Mouse (Mus musculus): ENCODE data around the gene Cttnbp2nl. TPM values are rescaled to one million over a fixed set of nuclear protein-coding genes. Genes with fewer than 3 reads are reported as not detected.

Cttnbp2nl gene
- not detected for polyA plus RNA-seq (2017; shearing (Covaris generic))

GRCm38 (mm10) chr3:105052937-105053697 is at the start of gene Cttnbp2nl:
Gene Cttnbp2nl (minus strand): TSS chr3:105053146.

GRCm38 (mm10) chr3:105066544-105066943 is 13.6 kb upstream of the Cttnbp2nl start, which contains the start of gene 4930564D02Rik:
Gene 4930564D02Rik (plus strand): TSS chr3:105066844.

GRCm38 (mm10) chr3:104961066-104962059 is 91.6 kb downstream of the Cttnbp2nl start, which contains the start of gene Wnt2b:
Gene Wnt2b (minus strand): TSS chr3:104961921.

Other genes with a start within 250 kb of the Cttnbp2nl start
- 16.1 TPM for gene Mov10, start 234.6 kb downstream of the Cttnbp2nl start, polyA plus RNA-seq (2017; shearing (Covaris generic))
- 46.2 TPM for gene St7l, start 189.1 kb downstream of the Cttnbp2nl start, polyA plus RNA-seq (2017; shearing (Covaris generic))
- 363 TPM for gene Capza1, start 188.6 kb downstream of the Cttnbp2nl start, polyA plus RNA-seq (2017; shearing (Covaris generic))
- gene Wnt2b, start 91.2 kb downstream of the Cttnbp2nl start, polyA plus RNA-seq (2017; shearing (Covaris generic)) = not detected
- not detected for gene 4930564D02Rik, start 13.7 kb upstream of the Cttnbp2nl start, polyA plus RNA-seq (2017; shearing (Covaris generic))

Measured in naive thymus-derived CD4-positive, alpha-beta T cell, adult 5 months (primary cell).